Mouse (Mus musculus) layer of hippocampus, postnatal 10 days (tissue): ENCODE data around the gene Ccna1. TPM values are rescaled to one million over a fixed set of nuclear protein-coding genes. Genes with fewer than 3 reads are reported as not detected.
A peak's percentile ranks its signal among the peaks of the same experiment; 100 is the strongest.

Experiments used
- DNase-seq, 2 experiments: peaks; one replicate each; pipeline ENCODE4 v3.0.0; 2021; ENCODE audit warnings: low spot score in 2 of 2
- total RNA-seq, 2 experiments: library from RNA; stranded (reverse); gene quantifications; 2 replicates each; pipeline ENCODE4 v1.2.3; 2021

Ccna1 gene
- total RNA-seq, 2 experiments from 2014 or later: 2.4 to 4.1 TPM

- DNase-seq: no peak
Measured at GRCm38 (mm10) chr3:55065738-55066665, 10.7 kb upstream of the Ccna1 start.

GRCm38 (mm10) chr3:55064396-55064795, 9.1 kb upstream of the Ccna1 start:
- DNase-seq: peak; percentile 83 to 85

GRCm38 (mm10) chr3:55062653-55063052, 7.4 kb upstream of the Ccna1 start:
- no peak for DNase-seq

GRCm38 (mm10) chr3:55056376-55056775, 1.1 kb upstream of the Ccna1 start:
- no peak for DNase-seq

- DNase-seq: no peak
Measured at GRCm38 (mm10) chr3:55055747-55056120, 433 bp upstream of the Ccna1 start.

- no peak for DNase-seq
Measured at GRCm38 (mm10) chr3:55054231-55054630, 1.1 kb downstream of the Ccna1 start.

GRCm38 (mm10) chr3:55044601-55045370, 10.5 kb downstream of the Ccna1 start:
- DNase-seq: peak in 1 of 2 experiments; percentile 31

GRCm38 (mm10) chr3:55037608-55038007, 17.7 kb downstream of the Ccna1 start:
- DNase-seq: no peak

- DNase-seq: no peak
Measured at GRCm38 (mm10) chr3:55027271-55027840, 27.9 kb downstream of the Ccna1 start.

- DNase-seq: no peak
Measured at GRCm38 (mm10) chr3:55025502-55025901, 29.8 kb downstream of the Ccna1 start.

- DNase-seq: no peak
Measured at GRCm38 (mm10) chr3:55023347-55023746, 32.0 kb downstream of the Ccna1 start.

GRCm38 (mm10) chr3:55022247-55022646, 33.1 kb downstream of the Ccna1 start:
- no peak for DNase-seq

- no peak for DNase-seq
Measured at GRCm38 (mm10) chr3:55012536-55012935, 42.8 kb downstream of the Ccna1 start.

- DNase-seq: no peak
Measured at GRCm38 (mm10) chr3:55011681-55012080, 43.6 kb downstream of the Ccna1 start.

- no peak for DNase-seq
Measured at GRCm38 (mm10) chr3:55008965-55009741, 46.1 kb downstream of the Ccna1 start.

- DNase-seq: no peak
Measured at GRCm38 (mm10) chr3:55004036-55004435, 51.3 kb downstream of the Ccna1 start.

- no peak for DNase-seq
Measured at GRCm38 (mm10) chr3:55001677-55002076, 53.6 kb downstream of the Ccna1 start.
